In genomic region chr11:53849588-53850320, GRCm38 (mm10) we compare ENCODE assay signal across 8 mouse cellular contexts. TPM values are rescaled to one million over a fixed set of nuclear protein-coding genes. Genes with fewer than 3 reads are reported as not detected.
A peak's percentile ranks its signal among the peaks of the same experiment; 100 is the strongest.
DNase-seq lines count a peak whose midpoint lies in the region; ATAC-seq lines count a peak whose summit lies in the region.

No protein-coding gene starts in this region.

- no peak overlapping the region for H3K9ac ChIP-seq in hindbrain, embryonic 12.5 days

- peak; percentile 54 for DNase-seq in T-cell, adult 2 months (ENCODE audit: low spot score)
- peak; percentile 90 for DNase-seq in cerebellum, postnatal 10 days
- DNase-seq in frontal cortex, postnatal 14 days (ENCODE audit: low spot score in 2 of 2) = peak; percentile 47 to 57
- peak; percentile 71 to 79 for DNase-seq in left cerebral cortex, adult 18-20 months (ENCODE audit: low spot score in 2 of 2)
- DNase-seq in right cerebral cortex, postnatal 10 days (ENCODE audit: low spot score in 2 of 2) = peak; percentile 77 to 83
- DNase-seq in urinary bladder, postnatal 25 days (ENCODE audit: low spot score) = peak; percentile 73

- H3K9me3 ChIP-seq in hindbrain, embryonic 12.5 days (replicated peaks) = no peaks in the 10 kb centered on the region

- no peak overlapping the region; the same call in 1 of the 2 replicates for H3K4me2 ChIP-seq in hindbrain, embryonic 12.5 days (replicated peaks)

- peak; percentile 61; the same call in 1 of the 2 replicates for ATAC-seq in hindbrain, embryonic 12.5 days (ENCODE audit: low FRiP score)
- ATAC-seq in megakaryocyte progenitor cell, adult 5-6 weeks (replicated peaks; ENCODE audit: poor library complexity) = peak; percentile 79

- WGBS in hindbrain, embryonic 12.5 days = 35% methylated on average over 9 of the region's 9 CpGs

- H3K4me3 ChIP-seq in hindbrain, embryonic 12.5 days = no peak overlapping the region

- H3K4me1 ChIP-seq in hindbrain, embryonic 12.5 days = no peaks in the 10 kb centered on the region

- H3K27me3 ChIP-seq in hindbrain, embryonic 12.5 days = no peaks in the 10 kb centered on the region

- no peak overlapping the region for H3K27ac ChIP-seq in hindbrain, embryonic 12.5 days

- H3K36me3 ChIP-seq in hindbrain, embryonic 12.5 days = no peaks in the 10 kb centered on the region

RNA-seq across cellular contexts. Expression of gene Gm12216, which starts 9.3 kb away (rescaled TPM):
- polyA plus RNA-seq in hindbrain, embryonic 12.5 days (2016; fragmentation: Nextera tagmentation; extraction: Ambion mirVana) = 0.50 TPM in 1 of 2 replicates, not detected in the other
- 1 to 10 TPM; 2.0 to 2.9 TPM for total RNA-seq in left cerebral cortex, adult 18-20 months (2021)
- 0.93 and 2.4 TPM in 2 replicates for total RNA-seq in megakaryocyte progenitor cell, adult 5-6 weeks (2015)
- total RNA-seq in megakaryocyte progenitor cell, adult 5-6 weeks (2017) = 0.21 and 2.2 TPM in 2 replicates

RNA-seq across cellular contexts. Expression of gene Slc22a5, which starts 41.7 kb away (rescaled TPM):
- 7.9 and 8.5 TPM in 2 replicates for polyA plus RNA-seq in hindbrain, embryonic 12.5 days (2016; fragmentation: Nextera tagmentation; extraction: Ambion mirVana)
- 10 to 100 TPM in 1 of 2 experiments, 1 to 10 TPM in 1; 9.4 to 10.2 TPM for total RNA-seq in left cerebral cortex, adult 18-20 months (2021)
- total RNA-seq in megakaryocyte progenitor cell, adult 5-6 weeks (2015) = 8.3 and 11.3 TPM in 2 replicates
- 8.0 and 12.7 TPM in 2 replicates for total RNA-seq in megakaryocyte progenitor cell, adult 5-6 weeks (2017)
